8 mouse cellular contexts compared by ENCODE assay signal in genomic region chr9:119031772-119032171, GRCm38 (mm10). TPM values are rescaled to one million over a fixed set of nuclear protein-coding genes. Genes with fewer than 3 reads are reported as not detected.
A peak's percentile ranks its signal among the peaks of the same experiment; 100 is the strongest.
DNase-seq lines count a peak whose midpoint lies in the region; ATAC-seq and TF ChIP-seq lines count a peak whose summit lies in the region.

No protein-coding gene starts in this region.

- H3K9me3 ChIP-seq in midbrain, embryonic 15.5 days = no peaks in the 10 kb centered on the region

- TF ChIP-seq CTCF in testis, adult 2 months (IDR thresholded peaks at IDR 0.05; ENCODE audit: control insufficient read depth, insufficient read depth, insufficient replicate concordance, low read depth, low read length) = no peak

- no peak overlapping the region for H3K4me3 ChIP-seq in testis, adult 2 months (ENCODE audit: control insufficient read depth, low read depth, low read length)
- no peak overlapping the region for H3K4me3 ChIP-seq in midbrain, embryonic 15.5 days

- no peaks in the 10 kb centered on the region for H3K36me3 ChIP-seq in testis, adult 2 months (ENCODE audit: control insufficient read depth, insufficient read depth, low read length)
- no peaks in the 10 kb centered on the region for H3K36me3 ChIP-seq in midbrain, embryonic 15.5 days (replicated peaks)

- H3K4me1 ChIP-seq in testis, adult 2 months (ENCODE audit: control insufficient read depth, insufficient read depth, low read length) = peaks cover 7% of the 10 kb centered on the region
- peaks cover 41% of the 10 kb centered on the region for H3K4me1 ChIP-seq in midbrain, embryonic 15.5 days

- no peaks in the 10 kb centered on the region for H3K27me3 ChIP-seq in testis, adult 2 months (ENCODE audit: control insufficient read depth, insufficient read depth, low read length)
- H3K27me3 ChIP-seq in midbrain, embryonic 15.5 days (replicated peaks) = no peaks in the 10 kb centered on the region

- H3K27ac ChIP-seq in testis, adult 2 months (ENCODE audit: control insufficient read depth, insufficient read depth, low read depth, low read length) = peak overlapping the region; percentile 59
- H3K27ac ChIP-seq in midbrain, embryonic 15.5 days = no peak overlapping the region

- WGBS in midbrain, embryonic 15.5 days = 80% methylated on average over 14 of the region's 14 CpGs

- H3K9ac ChIP-seq in midbrain, embryonic 15.5 days = no peak overlapping the region

- H3K4me2 ChIP-seq in midbrain, embryonic 15.5 days = no peak overlapping the region

- no peak for ATAC-seq in midbrain, embryonic 15.5 days (replicated peaks)

- TF ChIP-seq POLR2A in testis, adult 2 months (IDR thresholded peaks at IDR 0.05; ENCODE audit: control insufficient read depth, low read depth, low read length) = no peak

- peak; percentile 54 for DNase-seq in ovary, adult 18-20 months (ENCODE audit: low spot score)
- DNase-seq in ovary, postnatal 14 days (ENCODE audit: low spot score) = no peak
- DNase-seq in gastrocnemius, postnatal 4 days (ENCODE audit: low spot score in 2 of 2) = peak; percentile 55 to 81
- DNase-seq in kidney, postnatal 10 days = peak; percentile 54
- no peak for DNase-seq in layer of hippocampus, adult 11-12 months (ENCODE audit: low spot score)
- no peak for DNase-seq in spleen, postnatal 14 days (ENCODE audit: low spot score in 2 of 2)

RNA-seq across cellular contexts. Expression of gene Vill, which starts 20.8 kb away (rescaled TPM):
- 1 to 10 TPM in 1 of 2 experiments, under 1 TPM in 1; 0.86 to 1.7 TPM for total RNA-seq in gastrocnemius, postnatal 4 days (2021)
- polyA plus RNA-seq in testis, adult 2 months (2012; rRNA removed) = 8.7 and 11.4 TPM in 2 replicates
- polyA plus RNA-seq in midbrain, embryonic 15.5 days (2015; fragmentation: Nextera tagmentation; extraction: Ambion mirVana) = 3.0 and 3.6 TPM in 2 replicates

Comparison
In these comparisons a context has a peak if more than half of its experiments do, and no peak if none do; other contexts are left out.
1. DNase-seq: peak in ovary, adult 18-20 months (single experiment), gastrocnemius, postnatal 4 days (2 of 2) and kidney, postnatal 10 days (single experiment); none in ovary, postnatal 14 days (single experiment), layer of hippocampus, adult 11-12 months (single experiment) and spleen, postnatal 14 days (0 of 2).